Mouse (Mus musculus): Measurements from ENCODE around the gene Atg101. TPM values are rescaled to one million over a fixed set of nuclear protein-coding genes. Genes with fewer than 3 reads are reported as not detected.

Gene Atg101
- total and polyA plus RNA-seq, 3 experiments: 75.2 to 75.5 TPM; not detected in 1

DNA sequence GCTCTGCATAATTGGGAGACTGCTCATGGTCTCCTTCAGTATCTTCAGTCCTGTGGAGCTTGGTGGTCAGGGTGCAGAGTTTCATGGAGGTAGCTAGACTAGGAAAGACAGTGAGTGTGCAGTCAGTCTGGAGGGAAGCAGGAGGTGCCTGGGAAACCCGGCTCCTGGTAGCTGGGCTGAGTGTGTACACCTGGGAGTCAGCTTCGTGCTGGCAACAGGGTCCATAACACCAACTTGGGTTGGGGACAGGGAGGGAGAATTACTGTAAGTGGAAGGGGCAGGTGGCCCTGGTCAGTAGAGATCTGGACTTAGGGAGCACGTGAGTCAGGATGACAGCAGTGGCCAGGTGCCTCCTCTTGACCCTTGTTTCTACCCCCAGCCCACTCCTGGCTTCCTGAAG lies 24.1 kb upstream of the Atg101 start:
- Histone ChIP-seq H3K9ac (ENCODE audit: control insufficient read depth, low read depth, low read length, poor library complexity, severe bottlenecking) (no peak overlapping the region), H3K4me3 (ENCODE audit: control insufficient read depth in 1 of 2, insufficient read depth in 1 of 2, low read depth in 2 of 2, low read length in 2 of 2) (no peak overlapping the region), H3K36me3 (ENCODE audit: control insufficient read depth in 1 of 2, insufficient read depth in 2 of 2, low read length in 2 of 2) (peaks cover 0 to 34% of the 10 kb centered on the region in 2 experiments; a peak in 2 of 4 replicates), H3K9me3 (replicated peaks; ENCODE audit: insufficient read depth, low read length) (no peaks in the 10 kb centered on the region), H3K79me2 (ENCODE audit: control insufficient read depth, insufficient read depth, low read length, poor library complexity) (no peaks in the 10 kb centered on the region), H3K27me3 (ENCODE audit: control insufficient read depth in 1 of 2, insufficient read depth in 2 of 2, low read length in 2 of 2) (no peaks in the 10 kb centered on the region), H3K4me1 (ENCODE audit: control insufficient read depth in 1 of 2, insufficient read depth in 2 of 2, low read length in 2 of 2) (peaks cover 12 to 46% of the 10 kb centered on the region in 2 experiments), H3K27ac (ENCODE audit: control insufficient read depth, low read depth, low read length) (no peak overlapping the region)
- DNase-seq (ENCODE audit: low read depth, low spot score): no peak
- no peak for TF ChIP-seq TAL1 (IDR thresholded peaks at IDR 0.05; ENCODE audit: low read length)
- TF ChIP-seq POLR2AphosphoS2 (IDR thresholded peaks at IDR 0.05; ENCODE audit: low read length): no peak
- no peak for TF ChIP-seq CHD2 (IDR thresholded peaks at IDR 0.05; ENCODE audit: low read length)
- TF ChIP-seq GABPA (IDR thresholded peaks at IDR 0.05; ENCODE audit: low read depth, low read length): no peak
- no peak for TF ChIP-seq MEF2A (IDR thresholded peaks at IDR 0.05; ENCODE audit: extremely low read depth, insufficient replicate concordance, low read depth, low read length, poor library complexity, severe bottlenecking)
- TF ChIP-seq ZMIZ1 (IDR thresholded peaks at IDR 0.05; ENCODE audit: low read depth, low read length): no peak
- TF ChIP-seq JUND (IDR thresholded peaks at IDR 0.05; ENCODE audit: low read depth, low read length): no peak
- TF ChIP-seq SIN3A (IDR thresholded peaks at IDR 0.05; ENCODE audit: low read length): no peak
- no peak for TF ChIP-seq MAZ (IDR thresholded peaks at IDR 0.05; ENCODE audit: low read depth, low read length)
- no peak for TF ChIP-seq MYB (IDR thresholded peaks at IDR 0.05; ENCODE audit: low read depth, low read length)
- no peak for TF ChIP-seq TCF12 (IDR thresholded peaks at IDR 0.05; ENCODE audit: low read depth, low read length)
- no peak for TF ChIP-seq UBTF (IDR thresholded peaks at IDR 0.05; ENCODE audit: borderline replicate concordance, insufficient read depth, low read depth, low read length)
- no peak for TF ChIP-seq E2F4 (IDR thresholded peaks at IDR 0.05; ENCODE audit: borderline replicate concordance, low read depth, low read length)
- no peak for TF ChIP-seq POLR2A (IDR thresholded peaks at IDR 0.05; ENCODE audit: control insufficient read depth in 1 of 2, insufficient read depth in 1 of 2, low read depth in 1 of 2, low read length in 2 of 2, poor library complexity in 1 of 2)
- no peak for TF ChIP-seq MAFK (IDR thresholded peaks at IDR 0.05; ENCODE audit: borderline replicate concordance, low read depth, low read length)
- no peak for TF ChIP-seq MXI1 (IDR thresholded peaks at IDR 0.05; ENCODE audit: low read depth, low read length)

DNA sequence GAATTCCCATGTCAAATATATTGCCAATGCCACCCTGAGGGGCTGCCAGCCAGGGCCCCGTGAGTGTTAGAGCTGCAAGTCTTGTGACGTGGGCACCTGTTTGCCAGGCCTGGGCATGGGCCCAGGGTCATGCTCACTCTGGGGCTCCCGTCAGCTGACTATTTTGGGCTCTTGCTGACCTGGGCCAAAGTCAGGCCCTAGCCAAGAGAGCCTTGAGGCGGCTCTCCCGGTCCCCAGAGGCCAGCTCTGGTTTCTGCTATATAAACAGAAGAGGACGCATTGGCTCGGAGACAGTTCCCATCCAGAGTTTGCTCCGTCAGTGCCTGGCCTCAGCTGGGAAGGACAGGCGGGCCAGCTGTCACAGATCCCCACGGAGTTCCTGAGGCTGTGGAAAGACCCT lies 23.7 kb upstream of the Atg101 start:
- Histone ChIP-seq H3K27ac (ENCODE audit: control insufficient read depth, low read depth, low read length) (peak overlapping the region; percentile 88), H3K4me3 (ENCODE audit: control insufficient read depth in 1 of 2, insufficient read depth in 1 of 2, low read depth in 2 of 2, low read length in 2 of 2) (peak overlapping the region; percentile 29 to 51; a peak in 2 of 4 replicates), H3K4me1 (ENCODE audit: control insufficient read depth in 1 of 2, insufficient read depth in 2 of 2, low read length in 2 of 2) (peaks cover 11 to 42% of the 10 kb centered on the region in 2 experiments), H3K79me2 (ENCODE audit: control insufficient read depth, insufficient read depth, low read length, poor library complexity) (no peaks in the 10 kb centered on the region), H3K9me3 (replicated peaks; ENCODE audit: insufficient read depth, low read length) (no peaks in the 10 kb centered on the region), H3K36me3 (ENCODE audit: control insufficient read depth in 1 of 2, insufficient read depth in 2 of 2, low read length in 2 of 2) (peaks cover 0 to 31% of the 10 kb centered on the region in 2 experiments; a peak in 2 of 4 replicates), H3K9ac (ENCODE audit: control insufficient read depth, low read depth, low read length, poor library complexity, severe bottlenecking) (peak overlapping the region; percentile 58), H3K27me3 (ENCODE audit: control insufficient read depth in 1 of 2, insufficient read depth in 2 of 2, low read length in 2 of 2) (no peaks in the 10 kb centered on the region)
- no peak for DNase-seq (ENCODE audit: low read depth, low spot score)
- TF ChIP-seq MYB (IDR thresholded peaks at IDR 0.05; ENCODE audit: low read depth, low read length) (no peak), JUND (IDR thresholded peaks at IDR 0.05; ENCODE audit: low read depth, low read length) (no peak), ELF1 (IDR thresholded peaks at IDR 0.05; ENCODE audit: low read depth, low read length) (no peak), MYC (IDR thresholded peaks at IDR 0.05; ENCODE audit: low read depth, low read length) (no peak), ZKSCAN1 (IDR thresholded peaks at IDR 0.05; ENCODE audit: low read depth, low read length) (no peak), POLR2AphosphoS2 (IDR thresholded peaks at IDR 0.05; ENCODE audit: low read length) (no peak), SMC3 (IDR thresholded peaks at IDR 0.05; ENCODE audit: low read depth, low read length) (no peak), GABPA (IDR thresholded peaks at IDR 0.05; ENCODE audit: low read depth, low read length) (no peak), TBP (IDR thresholded peaks at IDR 0.05; ENCODE audit: low read depth, low read length) (no peak), POLR2A (IDR thresholded peaks at IDR 0.05; ENCODE audit: control insufficient read depth in 1 of 2, insufficient read depth in 1 of 2, low read depth in 1 of 2, low read length in 2 of 2, poor library complexity in 1 of 2) (no peak), NRF1 (IDR thresholded peaks at IDR 0.05; ENCODE audit: insufficient read depth, low read depth, low read length, poor library complexity, severe bottlenecking) (no peak), ZC3H11A (IDR thresholded peaks at IDR 0.05; ENCODE audit: low read depth, low read length) (no peak), CHD2 (IDR thresholded peaks at IDR 0.05; ENCODE audit: low read length) (no peak), MXI1 (IDR thresholded peaks at IDR 0.05; ENCODE audit: low read depth, low read length) (no peak), RCOR1 (IDR thresholded peaks at IDR 0.05; ENCODE audit: low read depth, low read length) (no peak)

Data from MEL (cell line).